17 mouse cellular contexts compared by ENCODE assay signal in genomic region chr3:54017943-54018649, GRCm38 (mm10).
A peak's percentile ranks its signal among the peaks of the same experiment; 100 is the strongest.
DNase-seq lines count a peak whose midpoint lies in the region; ATAC-seq lines count a peak whose summit lies in the region.
"Had no signal": no experiment of that assay in that cellular context is flagged by ENCODE, and none has a peak within 500 bp of the region (broad histone marks: within the 10 kb centered on the region; RNA-seq: fewer than 3 reads in every experiment).

No protein-coding gene starts in this region.

- no peaks in the 10 kb centered on the region for H3K27me3 ChIP-seq in hindbrain, embryonic 10.5 days (ENCODE audit: insufficient read depth, poor library complexity, severe bottlenecking)
- H3K27me3 ChIP-seq in hindbrain, embryonic 12.5 days, result no peaks in the 10 kb centered on the region
- no peaks in the 10 kb centered on the region for H3K27me3 ChIP-seq in forebrain, embryonic 11.5 days (ENCODE audit: control insufficient read depth, insufficient read depth, low read length)
- no peaks in the 10 kb centered on the region for H3K27me3 ChIP-seq in liver, embryonic 12.5 days (replicated peaks)
- H3K27me3 ChIP-seq: heart, embryonic 12.5 days had no signal

- no peak overlapping the region; the same call in 1 of the 2 replicates for H3K27ac ChIP-seq in hindbrain, embryonic 10.5 days
- H3K27ac ChIP-seq in hindbrain, embryonic 12.5 days, result no peak overlapping the region
- peak overlapping the region; percentile 18; the same call in 1 of the 2 replicates for H3K27ac ChIP-seq in forebrain, embryonic 11.5 days (ENCODE audit: low read depth, low read length)
- no peak overlapping the region for H3K27ac ChIP-seq in liver, embryonic 12.5 days
- H3K27ac ChIP-seq: macrophage; stomach, postnatal 0 days had no signal

- no peak overlapping the region for H3K9ac ChIP-seq in hindbrain, embryonic 12.5 days
- H3K9ac ChIP-seq in forebrain, embryonic 11.5 days (ENCODE audit: low read length), result no peak overlapping the region
- H3K9ac ChIP-seq in liver, embryonic 12.5 days, result no peak overlapping the region
- H3K9ac ChIP-seq: heart, embryonic 12.5 days; lung, embryonic 14.5 days had no signal

- H3K4me1 ChIP-seq in hindbrain, embryonic 10.5 days (replicated peaks), result peaks cover 6% of the 10 kb centered on the region
- H3K4me1 ChIP-seq in hindbrain, embryonic 12.5 days, result peaks cover 7% of the 10 kb centered on the region
- peaks cover 4% of the 10 kb centered on the region; the same call in 1 of the 2 replicates for H3K4me1 ChIP-seq in forebrain, embryonic 11.5 days (replicated peaks; ENCODE audit: control insufficient read depth, insufficient read depth, low read length)
- no peaks in the 10 kb centered on the region for H3K4me1 ChIP-seq in liver, embryonic 12.5 days

- ATAC-seq in hindbrain, embryonic 12.5 days (ENCODE audit: low FRiP score), result no peak
- ATAC-seq in forebrain, embryonic 11.5 days (replicated peaks; ENCODE audit: low FRiP score), result peak; percentile 86
- ATAC-seq in liver, embryonic 12.5 days, result no peak
- ATAC-seq: Patski had no signal

- DNase-seq in hindbrain, embryonic 10.5 days (ENCODE audit: low spot score), result peak; percentile 12
- peak; percentile 67 for DNase-seq in Muller cell, postnatal 12 days (ENCODE audit: inconsistent ontology term)
- peak; percentile 74 for DNase-seq in forebrain, embryonic 11.5 days (ENCODE audit: low spot score)
- peak; percentile 22 for DNase-seq in mesoderm, embryonic 11.5 days (ENCODE audit: low read depth, low spot score)
- DNase-seq in layer of hippocampus, postnatal 10 days (ENCODE audit: low spot score in 2 of 2), result no peak
- no peak for DNase-seq in left cerebral cortex, adult 9 months (ENCODE audit: low spot score in 2 of 2)
- DNase-seq: adrenal gland, postnatal 25 days; cerebellum, adult 9-11 months; left cerebral cortex, postnatal 4 days; lung, embryonic 14.5 days; right cerebral cortex, postnatal 14 days had no signal

- H3K36me3 ChIP-seq in hindbrain, embryonic 10.5 days, result no peaks in the 10 kb centered on the region
- no peaks in the 10 kb centered on the region for H3K36me3 ChIP-seq in hindbrain, embryonic 12.5 days
- no peaks in the 10 kb centered on the region for H3K36me3 ChIP-seq in forebrain, embryonic 11.5 days (ENCODE audit: control insufficient read depth, insufficient read depth, low read length)
- no peaks in the 10 kb centered on the region for H3K36me3 ChIP-seq in liver, embryonic 12.5 days
- H3K36me3 ChIP-seq: heart, embryonic 12.5 days had no signal

- WGBS in hindbrain, embryonic 10.5 days, result 19% methylated on average over 4 of the region's 4 CpGs
- 17% methylated on average over 4 of the region's 4 CpGs for WGBS in hindbrain, embryonic 12.5 days
- WGBS in forebrain, embryonic 11.5 days, result 14% methylated on average over 4 of the region's 4 CpGs
- WGBS in liver, embryonic 12.5 days (ENCODE audit: insufficient replicate concordance), result 29% methylated on average over 4 of the region's 4 CpGs

- H3K9me3 ChIP-seq in hindbrain, embryonic 10.5 days, result no peaks in the 10 kb centered on the region
- no peaks in the 10 kb centered on the region for H3K9me3 ChIP-seq in hindbrain, embryonic 12.5 days (replicated peaks)
- H3K9me3 ChIP-seq in forebrain, embryonic 11.5 days (ENCODE audit: control insufficient read depth, low read length), result no peaks in the 10 kb centered on the region
- H3K9me3 ChIP-seq in liver, embryonic 12.5 days (replicated peaks), result no peaks in the 10 kb centered on the region
- H3K9me3 ChIP-seq: heart, embryonic 12.5 days had no signal

- H3K4me3 ChIP-seq in hindbrain, embryonic 10.5 days, result no peak overlapping the region
- no peak overlapping the region for H3K4me3 ChIP-seq in hindbrain, embryonic 12.5 days
- no peak overlapping the region for H3K4me3 ChIP-seq in forebrain, embryonic 11.5 days (ENCODE audit: low read depth, low read length)
- H3K4me3 ChIP-seq in liver, embryonic 12.5 days, result no peak overlapping the region
- H3K4me3 ChIP-seq: heart, embryonic 12.5 days had no signal

- no peak overlapping the region for H3K4me2 ChIP-seq in hindbrain, embryonic 12.5 days (replicated peaks)
- H3K4me2 ChIP-seq in forebrain, embryonic 11.5 days (ENCODE audit: low read depth, low read length, severe bottlenecking), result no peak overlapping the region
- no peak overlapping the region for H3K4me2 ChIP-seq in liver, embryonic 12.5 days
- H3K4me2 ChIP-seq: heart, embryonic 12.5 days; lung, embryonic 14.5 days had no signal

Comparison
In these comparisons a context has a peak if more than half of its experiments do, and no peak if none do; other contexts are left out.
1. DNase-seq: peak in hindbrain, embryonic 10.5 days (single experiment), Muller cell, postnatal 12 days (single experiment), forebrain, embryonic 11.5 days (single experiment) and mesoderm, embryonic 11.5 days (single experiment); none in layer of hippocampus, postnatal 10 days (0 of 2) and left cerebral cortex, adult 9 months (0 of 2).